Mouse (Mus musculus) heart, embryonic 11.5 days (tissue): Measurements from ENCODE around the gene Cmtr2. TPM values are rescaled to one million over a fixed set of nuclear protein-coding genes. Genes with fewer than 3 reads are reported as not detected.

ENCODE experiments used
- ATAC-seq: fragments of 200-750 bp; cut with Nextera tagmentation; replicated peaks from 2 replicates; pipeline ENCODE4 v1.8.0; 2017; ENCODE audit warnings: moderate library complexity; ENCODE audit not compliant: insufficient number of reproducible peaks, low FRiP score, low TSS enrichment
- H3K27ac ChIP-seq: fragments of 300-500 bp; sonication (generic); 2 replicates; pipeline ENCODE4 v1.5.1; 2014; ENCODE audit warnings: mild to moderate bottlenecking, low read depth, low read length
- H3K27me3 ChIP-seq: fragments of 300-500 bp; sonication (generic); 2 replicates; pipeline ENCODE4 v1.6.1; 2014; ENCODE audit warnings: mild to moderate bottlenecking, low read length, mixed read lengths; ENCODE audit not compliant: control insufficient read depth, insufficient read depth
- H3K36me3 ChIP-seq: fragments of 300-500 bp; sonication (generic); 2 replicates; pipeline ENCODE4 v1.6.1; 2014; ENCODE audit warnings: mild to moderate bottlenecking, low read length, moderate library complexity, mixed read lengths; ENCODE audit not compliant: control insufficient read depth, insufficient read depth
- H3K4me1 ChIP-seq: fragments of 300-500 bp; sonication (generic); 2 replicates; pipeline ENCODE4 v1.6.1; 2014; ENCODE audit warnings: low read length; ENCODE audit not compliant: control insufficient read depth, insufficient read depth
- H3K4me2 ChIP-seq: fragments of 300-500 bp; sonication (generic); 2 replicates; pipeline ENCODE4 v1.6.1; 2014; ENCODE audit warnings: mild to moderate bottlenecking, moderate library complexity
- H3K4me3 ChIP-seq: fragments of 300-500 bp; sonication (generic); 2 replicates; pipeline ENCODE4 v1.5.1; 2014; ENCODE audit warnings: low read depth, low read length
- H3K9ac ChIP-seq: fragments of 300-500 bp; sonication (generic); 2 replicates; pipeline ENCODE4 v1.6.1; 2014; ENCODE audit warnings: mild to moderate bottlenecking, low read depth, low read length, moderate library complexity
- H3K9me3 ChIP-seq: fragments of 300-500 bp; sonication (generic); replicated peaks from 2 replicates; pipeline ENCODE4 v1.6.1; 2016; ENCODE audit warnings: low read length; ENCODE audit not compliant: control insufficient read depth
- WGBS: fragments of 180-500 bp; shearing (Covaris S2); extraction: QIAGEN DNeasy Blood & Tissue Kit; methylation state at CpG from one replicate; pipeline ENCODE4 v1.1.7; 2014; ENCODE audit not compliant: insufficient replicate concordance; 5-methylcytosine and 5-hydroxymethylcytosine counted together
- polyA plus RNA-seq: library from polyadenylated mRNA; unstranded; fragments of >200 nt; fragmentation: Nextera tagmentation; extraction: Ambion mirVana; gene quantifications from 2 replicates; pipeline ENCODE4 v1.2.1, GENCODE M21; 2014

Gene Cmtr2
- polyA plus RNA-seq, 1 experiment from 2014 or later = 6.7 TPM

DNA sequence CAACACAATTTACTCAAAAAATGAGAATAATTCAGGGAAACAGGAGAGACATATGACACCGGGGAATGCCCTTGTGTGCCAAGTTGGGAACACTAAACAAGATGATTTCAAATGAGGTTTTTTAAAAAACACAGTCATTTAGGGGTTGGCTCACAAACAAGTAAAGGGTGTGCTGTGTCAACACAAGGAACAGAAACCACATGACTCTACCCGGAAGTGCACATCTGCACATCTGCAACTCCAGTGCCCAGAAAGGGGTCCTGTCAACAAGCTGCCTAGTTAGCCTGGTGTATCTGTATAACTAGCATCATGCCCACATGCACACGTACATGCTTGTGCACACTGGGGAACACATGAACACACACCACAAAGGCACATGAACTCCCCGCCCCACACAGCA, 29.9 kb upstream of the Cmtr2 start:
- no peaks in the 10 kb centered on the region for H3K36me3 ChIP-seq
- 82% methylated on average over 4 of the region's 4 CpGs for WGBS
- H3K4me3 ChIP-seq = no peak overlapping the region
- no peaks in the 10 kb centered on the region for H3K9me3 ChIP-seq
- no peaks in the 10 kb centered on the region; the same call in 1 of the 2 replicates for H3K27me3 ChIP-seq
- no peak overlapping the region for H3K27ac ChIP-seq
- H3K9ac ChIP-seq = no peak overlapping the region
- H3K4me1 ChIP-seq = no peaks in the 10 kb centered on the region
- ATAC-seq = no peak
- no peak overlapping the region for H3K4me2 ChIP-seq

DNA sequence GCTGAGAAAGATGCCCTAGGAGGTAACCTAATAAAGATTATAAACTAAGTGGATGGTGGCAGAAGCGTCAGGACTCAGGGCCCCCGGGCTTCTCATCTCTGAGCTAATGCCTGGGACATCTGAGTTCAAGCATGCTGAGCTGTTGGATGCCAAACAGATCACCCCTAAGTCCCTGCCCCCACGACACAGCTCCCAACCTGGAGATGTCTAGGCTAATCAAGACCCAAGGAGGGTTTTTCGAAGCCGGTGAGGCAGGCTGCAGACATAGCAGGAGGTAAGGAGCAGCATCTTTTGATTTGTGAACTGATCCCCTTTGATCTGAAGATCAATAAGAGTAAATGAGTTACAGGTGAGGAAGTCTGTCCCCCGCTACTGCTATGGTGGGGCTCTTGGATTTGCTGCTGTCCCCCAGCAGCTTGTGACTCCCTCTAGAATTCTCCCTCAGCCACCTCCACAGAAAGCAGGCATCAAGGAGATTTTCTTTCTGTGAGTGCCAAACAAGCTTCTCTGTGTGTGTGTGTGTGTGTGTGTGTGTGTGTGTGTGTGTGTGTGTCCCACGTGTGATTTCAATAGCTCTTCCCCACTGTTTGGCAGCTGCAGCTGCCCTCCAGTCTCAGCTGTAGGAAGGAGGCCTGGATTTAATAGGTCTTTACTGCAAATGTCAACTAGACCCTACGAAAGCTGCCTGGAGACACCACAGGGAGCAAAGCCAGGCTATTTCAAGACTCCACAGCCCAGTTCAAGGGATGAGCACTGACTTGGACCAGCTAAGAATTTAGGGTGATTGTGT, 26.3 kb upstream of the Cmtr2 start:
- Histone ChIP-seq H3K4me2 (no peak overlapping the region), H3K4me1 (no peaks in the 10 kb centered on the region), H3K36me3 (no peaks in the 10 kb centered on the region), H3K9ac (no peak overlapping the region), H3K27me3 (no peaks in the 10 kb centered on the region; the same call in 1 of the 2 replicates), H3K4me3 (no peak overlapping the region), H3K9me3 (no peaks in the 10 kb centered on the region), H3K27ac (no peak overlapping the region)
- ATAC-seq = no peak
- WGBS = 22% methylated on average over 8 of the region's 8 CpGs

DNA sequence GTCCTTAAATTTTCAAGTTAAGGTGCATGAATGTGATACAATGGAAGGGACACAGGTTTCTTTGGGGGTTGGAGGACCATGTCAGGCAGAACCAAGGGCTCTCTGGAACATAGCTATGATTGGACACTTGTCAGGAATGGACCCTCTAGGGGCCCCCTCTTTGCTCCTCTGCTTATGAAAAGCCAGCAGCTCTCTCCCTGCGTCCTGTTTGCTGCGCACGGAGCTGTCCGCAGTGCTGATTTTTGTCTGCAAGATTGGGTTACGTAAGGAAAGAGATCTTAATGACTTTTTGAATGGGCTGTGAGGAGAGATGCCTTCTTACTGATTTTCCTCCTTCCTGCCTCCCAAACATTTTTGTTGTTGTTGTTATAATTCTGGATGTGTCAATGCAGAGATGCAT, 18.8 kb upstream of the Cmtr2 start:
- no peak overlapping the region for H3K9ac ChIP-seq
- no peak for ATAC-seq
- H3K4me1 ChIP-seq = no peaks in the 10 kb centered on the region
- no peaks in the 10 kb centered on the region for H3K9me3 ChIP-seq
- H3K36me3 ChIP-seq = no peaks in the 10 kb centered on the region
- H3K27me3 ChIP-seq = no peaks in the 10 kb centered on the region
- 4% methylated on average over 5 of the region's 5 CpGs for WGBS
- no peak overlapping the region for H3K27ac ChIP-seq
- H3K4me2 ChIP-seq = no peak overlapping the region
- H3K4me3 ChIP-seq = no peak overlapping the region

DNA sequence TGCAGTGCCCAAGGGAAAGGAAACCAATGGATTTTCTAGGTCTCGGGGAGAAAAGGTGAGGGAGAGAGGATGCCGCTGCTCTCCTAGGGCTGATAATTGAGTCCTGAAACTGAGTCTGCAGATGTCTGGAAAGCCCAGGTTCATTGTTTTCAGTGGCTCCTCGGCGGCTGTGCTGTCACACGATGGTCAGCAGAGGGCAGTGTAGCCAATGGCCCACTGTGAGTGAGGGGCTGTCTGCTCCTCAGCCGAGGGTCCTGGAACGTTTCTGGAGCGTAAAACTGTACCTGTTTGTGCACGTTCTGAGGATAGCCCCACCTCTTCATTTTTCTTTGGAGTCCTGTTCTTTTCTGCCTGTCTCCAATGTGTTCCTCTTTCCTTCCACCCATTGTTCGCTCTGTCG, 13.7 kb upstream of the Cmtr2 start:
- H3K9ac ChIP-seq = no peak overlapping the region
- no peak for ATAC-seq
- WGBS = 37% methylated on average over 11 of the region's 11 CpGs

DNA sequence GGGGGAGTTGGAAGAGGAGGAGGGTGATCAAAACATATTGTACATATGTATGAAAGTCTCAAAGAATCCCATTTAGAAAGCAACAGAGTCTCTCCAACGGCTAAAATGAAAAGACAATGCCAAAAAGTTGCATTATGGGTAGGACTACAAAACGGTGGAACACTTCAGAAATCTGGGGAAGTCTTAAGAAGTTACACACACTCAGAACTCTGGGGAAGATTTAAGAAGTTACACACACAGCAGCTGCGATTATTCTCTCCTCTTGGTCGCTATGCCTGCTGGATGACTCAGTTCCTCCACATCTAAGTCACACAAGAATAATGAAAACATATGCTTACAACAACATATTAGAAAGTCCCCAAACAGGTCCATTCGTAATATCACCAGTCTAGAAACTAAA, 788 bp downstream of the Cmtr2 start:
- Histone ChIP-seq H3K36me3 (peaks cover under 1% of the 10 kb centered on the region; the same call in 1 of the 2 replicates), H3K9ac (no peak overlapping the region), H3K27me3 (no peaks in the 10 kb centered on the region), H3K4me1 (no peaks in the 10 kb centered on the region; the same call in 1 of the 2 replicates), H3K27ac (no peak overlapping the region), H3K4me2 (no peak overlapping the region), H3K4me3 (no peak overlapping the region), H3K9me3 (no peaks in the 10 kb centered on the region)
- no peak for ATAC-seq
- 68% methylated on average over 5 of the region's 5 CpGs for WGBS

More for the DNA sequence above, 13.7 kb upstream of the Cmtr2 start:
- H3K4me3 ChIP-seq = no peak overlapping the region
- H3K9me3 ChIP-seq = no peaks in the 10 kb centered on the region
- no peaks in the 10 kb centered on the region for H3K4me1 ChIP-seq
- no peak overlapping the region for H3K27ac ChIP-seq
- no peaks in the 10 kb centered on the region for H3K27me3 ChIP-seq
- no peak overlapping the region for H3K4me2 ChIP-seq
- no peaks in the 10 kb centered on the region for H3K36me3 ChIP-seq

DNA sequence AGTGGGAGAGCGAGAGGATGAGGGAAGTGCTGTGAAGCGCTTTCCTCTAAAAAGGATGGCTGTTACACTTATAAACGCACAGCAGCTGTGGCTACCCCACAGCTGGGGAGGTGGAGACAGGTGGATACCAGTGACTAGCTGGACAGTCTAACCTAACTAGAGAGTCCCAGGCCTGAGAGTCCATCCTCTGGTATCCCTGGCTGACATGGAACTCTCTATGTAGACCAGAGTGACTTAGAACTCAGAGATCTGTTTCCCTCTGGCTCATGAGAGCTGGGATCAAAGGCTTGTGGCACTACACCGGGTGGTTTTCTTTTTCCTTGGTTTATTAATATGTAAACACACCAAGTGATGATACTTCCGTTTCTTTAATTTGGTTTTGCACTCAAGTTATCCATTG, 1.7 kb downstream of the Cmtr2 start:
- Histone ChIP-seq H3K4me2 (peak overlapping the region; percentile 77), H3K27ac (no peak overlapping the region), H3K27me3 (no peaks in the 10 kb centered on the region), H3K9me3 (no peaks in the 10 kb centered on the region), H3K36me3 (peaks cover 6% of the 10 kb centered on the region), H3K9ac (no peak overlapping the region), H3K4me3 (peak overlapping the region; percentile 69), H3K4me1 (no peaks in the 10 kb centered on the region; the same call in 1 of the 2 replicates)
- no peak for ATAC-seq
- WGBS = 32% methylated on average over 5 of the region's 5 CpGs

DNA sequence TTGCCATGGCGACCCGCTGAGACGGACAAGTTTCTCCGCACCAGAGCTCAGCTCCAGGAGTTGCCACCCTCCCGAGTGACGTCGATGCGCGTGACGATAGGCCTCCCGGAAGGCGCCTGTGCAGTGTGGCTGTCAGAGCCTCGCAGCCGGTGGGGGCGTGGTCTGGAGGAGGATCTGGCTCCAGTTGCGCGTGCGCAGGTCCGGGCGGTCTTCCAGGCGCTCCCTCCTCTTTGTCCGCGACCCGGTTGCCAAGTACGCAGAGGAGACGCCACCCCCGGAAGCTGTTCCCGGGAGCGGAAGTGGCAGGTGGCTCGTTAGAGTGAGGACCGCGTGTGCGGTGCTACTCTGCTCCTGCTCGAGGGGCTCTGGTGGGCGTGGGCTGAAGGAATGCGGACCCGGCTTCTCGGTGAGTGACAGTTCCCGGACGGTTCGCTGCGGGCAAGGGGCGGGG, 2.2 kb downstream of the Cmtr2 start:
- H3K9me3 ChIP-seq = no peaks in the 10 kb centered on the region
- WGBS = under 1% methylated on average over 43 of the region's 43 CpGs
- no peak overlapping the region for H3K27ac ChIP-seq
- peak overlapping the region; percentile 69 for H3K4me3 ChIP-seq
- peaks cover 10% of the 10 kb centered on the region for H3K36me3 ChIP-seq
- peak; percentile 99 for ATAC-seq
- H3K9ac ChIP-seq = peak overlapping the region; percentile 65
- peak overlapping the region; percentile 77 for H3K4me2 ChIP-seq
- H3K4me1 ChIP-seq = no peaks in the 10 kb centered on the region; the same call in 1 of the 2 replicates
- no peaks in the 10 kb centered on the region for H3K27me3 ChIP-seq

DNA sequence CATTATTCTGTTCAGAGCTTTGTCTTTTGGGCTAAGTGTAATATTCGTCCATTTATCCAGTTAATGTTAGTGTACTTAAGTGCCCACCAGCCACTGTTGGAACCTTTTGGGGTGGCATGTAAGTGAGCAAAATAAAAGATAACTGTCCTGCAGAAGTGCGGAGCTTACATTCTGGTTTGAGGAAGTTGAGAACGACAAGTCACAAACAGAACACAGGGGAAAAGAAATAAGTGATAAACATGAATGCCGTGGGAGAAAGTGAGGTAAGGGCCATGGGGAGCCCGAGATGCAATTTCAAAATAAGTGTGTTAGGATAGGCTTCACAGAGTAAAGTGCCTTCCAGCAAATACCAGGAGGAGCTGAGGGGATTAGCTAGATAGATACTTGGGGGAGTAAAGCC, 3.0 kb downstream of the Cmtr2 start:
- peaks cover 13% of the 10 kb centered on the region for H3K36me3 ChIP-seq
- 58% methylated on average over 5 of the region's 5 CpGs for WGBS
- no peak overlapping the region for H3K27ac ChIP-seq
- no peak for ATAC-seq
- 0 out of 2 replicates have a peak overlapping the region, but pooled peaks have one; percentile 10 for H3K9ac ChIP-seq
- no peaks in the 10 kb centered on the region for H3K9me3 ChIP-seq
- H3K4me1 ChIP-seq = no peaks in the 10 kb centered on the region; the same call in 1 of the 2 replicates
- peak overlapping the region; percentile 77 for H3K4me2 ChIP-seq
- H3K4me3 ChIP-seq = peak overlapping the region; percentile 69
- no peaks in the 10 kb centered on the region for H3K27me3 ChIP-seq

DNA sequence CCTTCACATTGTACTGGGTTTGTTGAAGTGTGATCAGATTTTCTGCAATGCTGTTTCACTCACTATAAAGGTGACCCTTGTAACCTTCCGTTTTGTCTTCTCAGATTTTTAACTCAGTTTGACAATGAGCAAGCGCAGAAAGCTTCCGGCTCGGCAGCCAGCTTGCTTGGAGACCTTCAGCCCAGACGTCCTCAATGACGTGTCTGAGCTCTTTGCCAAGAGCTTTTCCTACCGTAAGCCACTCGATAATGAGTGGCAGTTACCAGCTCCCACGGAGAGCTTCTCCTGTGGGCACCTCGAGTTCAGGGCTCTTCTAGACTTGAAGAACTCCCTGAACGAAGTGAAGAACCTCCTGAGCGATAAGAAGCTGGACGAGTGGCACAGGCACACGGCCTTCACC, 5.5 kb downstream of the Cmtr2 start:
- Histone ChIP-seq H3K4me2 (no peak overlapping the region), H3K36me3 (peaks cover 13% of the 10 kb centered on the region), H3K4me1 (no peaks in the 10 kb centered on the region; the same call in 1 of the 2 replicates), H3K4me3 (no peak overlapping the region), H3K27ac (no peak overlapping the region), H3K27me3 (no peaks in the 10 kb centered on the region), H3K9ac (no peak overlapping the region), H3K9me3 (no peaks in the 10 kb centered on the region)
- ATAC-seq = no peak
- WGBS = 88% methylated on average over 14 of the region's 14 CpGs
